Mouse (Mus musculus): ENCODE data around the gene Gm26602.

- TF ChIP-seq CTCF (conservative IDR thresholded peaks at IDR 0.05; ENCODE audit: insufficient read depth, insufficient read length, low read depth, low read length) (no peak), POLR2A (IDR thresholded peaks at IDR 0.05; ENCODE audit: low read depth, low read length) (no peak)
These were observed 13.8 kb upstream of the Gm26602 start for GRCm38 (mm10) chr10:79896814-79897213.
